12 mouse cellular contexts compared by ENCODE assay signal in the genomic region with DNA sequence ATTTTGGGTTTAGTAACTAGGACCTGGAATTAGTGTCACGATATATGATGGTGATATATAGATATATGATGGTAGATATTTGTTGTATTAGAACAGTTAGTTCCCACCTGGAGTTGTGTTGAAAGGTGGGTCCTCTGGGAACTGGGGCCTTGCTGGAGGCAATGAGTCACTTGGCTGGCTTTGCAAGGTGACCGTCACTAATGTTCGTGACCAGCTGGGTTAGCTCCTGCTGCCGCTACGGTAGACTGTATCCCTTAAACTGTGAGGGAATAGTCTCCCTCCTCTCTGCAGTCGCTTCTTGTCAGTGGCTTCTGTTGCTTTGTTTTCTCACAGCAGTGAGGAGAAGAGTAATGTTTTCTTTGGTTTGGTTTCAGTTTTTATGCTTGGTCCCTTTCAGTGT. TPM values are rescaled to one million over a fixed set of nuclear protein-coding genes. Genes with fewer than 3 reads are reported as not detected.
DNase-seq lines count a peak whose midpoint lies in the region; ATAC-seq and TF ChIP-seq lines count a peak whose summit lies in the region.
"Had no signal": no experiment of that assay in that cellular context is flagged by ENCODE, and none has a peak within 500 bp of the region (broad histone marks: within the 10 kb centered on the region; RNA-seq: fewer than 3 reads in every experiment).

No protein-coding gene starts in this region.

- no peak for TF ChIP-seq CTCF in kidney, postnatal 0 days (IDR thresholded peaks at IDR 0.05; ENCODE audit: low read depth)

- ATAC-seq in kidney, postnatal 0 days (replicated peaks; ENCODE audit: low FRiP score, low read depth): no peak
- ATAC-seq: forebrain, embryonic 13.5 days had no signal

- no peaks in the 10 kb centered on the region for H3K36me3 ChIP-seq in kidney, postnatal 0 days (ENCODE audit: insufficient read depth, low read length)

- no peak overlapping the region for H3K4me3 ChIP-seq in kidney, postnatal 0 days (replicated peaks; ENCODE audit: low read depth, low read length)
- H3K4me3 ChIP-seq: forebrain, embryonic 13.5 days had no signal

- no peaks in the 10 kb centered on the region for H3K27me3 ChIP-seq in kidney, postnatal 0 days (ENCODE audit: insufficient read depth, low read length)
- H3K27me3 ChIP-seq: forebrain, embryonic 13.5 days had no signal

- DNase-seq in cerebellum, adult 18-20 months: peak; percentile 41 to 60
- no peak for DNase-seq in cerebellum, postnatal 4 days (ENCODE audit: low spot score in 2 of 2)
- DNase-seq in kidney, adult 11 months: peak; percentile 40
- no peak for DNase-seq in kidney, adult 18-20 months
- peak; percentile 54 to 62 for DNase-seq in adrenal gland, postnatal 36 days
- DNase-seq in kidney, postnatal 0 days (ENCODE audit: low spot score): peak; percentile 42
- no peak for DNase-seq in layer of hippocampus, adult 18-20 months (ENCODE audit: low spot score in 2 of 2)
- no peak for DNase-seq in embryo, embryonic 10 days (ENCODE audit: low spot score)
- DNase-seq: gastrocnemius, postnatal 36 days; lung, adult 2 months had no signal

- no peaks in the 10 kb centered on the region for H3K9me3 ChIP-seq in kidney, postnatal 0 days (replicated peaks; ENCODE audit: low read length)
- H3K9me3 ChIP-seq: forebrain, embryonic 13.5 days had no signal

- 15% methylated on average over 6 of the region's 6 CpGs for WGBS in kidney, postnatal 0 days

- no peak overlapping the region for H3K9ac ChIP-seq in kidney, postnatal 0 days (ENCODE audit: low read depth, low read length)
- H3K9ac ChIP-seq: forebrain, embryonic 13.5 days; hindbrain, embryonic 14.5 days had no signal

- H3K27ac ChIP-seq in kidney, postnatal 0 days: peak overlapping the region; percentile 47
- H3K27ac ChIP-seq: forebrain, embryonic 13.5 days; hindbrain, embryonic 14.5 days had no signal

- H3K4me1 ChIP-seq in kidney, postnatal 0 days (replicated peaks; ENCODE audit: insufficient read depth, low read length): peaks cover 9% of the 10 kb centered on the region; the same call in 1 of the 2 replicates

- H3K4me2 ChIP-seq in kidney, postnatal 0 days (ENCODE audit: low read length): 0 out of 2 replicates have a peak overlapping the region, but pooled peaks have one; percentile 23
- H3K4me2 ChIP-seq: forebrain, embryonic 13.5 days; hindbrain, embryonic 14.5 days had no signal

RNA-seq across cellular contexts. Expression of a gene that starts 11.5 kb away (rescaled TPM):
- total RNA-seq in adrenal gland, postnatal 36 days (2021): 10 to 100 TPM; 42.6 to 45.2 TPM
- polyA plus RNA-seq in kidney, postnatal 0 days (2015; fragmentation: Nextera tagmentation; extraction: Ambion mirVana): 60.3 and 64.3 TPM in 2 replicates
- 10 to 100 TPM; 54.4 to 57.7 TPM for total RNA-seq in layer of hippocampus, adult 18-20 months (2021)

RNA-seq across cellular contexts. Expression of a gene that starts 11.6 kb away (rescaled TPM):
- 10 to 100 TPM; 68.9 to 75.9 TPM for total RNA-seq in adrenal gland, postnatal 36 days (2021)
- 51.7 and 53.9 TPM in 2 replicates for polyA plus RNA-seq in kidney, postnatal 0 days (2015; fragmentation: Nextera tagmentation; extraction: Ambion mirVana)
- total RNA-seq in layer of hippocampus, adult 18-20 months (2021): 10 to 100 TPM; 50.7 to 62.7 TPM

Comparison
In these comparisons a context has a peak if more than half of its experiments do, and no peak if none do; other contexts are left out.
1. DNase-seq: peak in cerebellum, adult 18-20 months (2 of 2), kidney, adult 11 months (single experiment), adrenal gland, postnatal 36 days (2 of 2) and kidney, postnatal 0 days (single experiment); none in cerebellum, postnatal 4 days (0 of 2), kidney, adult 18-20 months (single experiment), layer of hippocampus, adult 18-20 months (0 of 2) and embryo, embryonic 10 days (single experiment).